Mouse (Mus musculus): ENCODE data around the gene 1700037H04Rik. TPM values are rescaled to one million over a fixed set of nuclear protein-coding genes. Genes with fewer than 3 reads are reported as not detected.

The 1700037H04Rik gene
- polyA plus RNA-seq, 1 experiment from 2014 or later: 110 TPM

DNA sequence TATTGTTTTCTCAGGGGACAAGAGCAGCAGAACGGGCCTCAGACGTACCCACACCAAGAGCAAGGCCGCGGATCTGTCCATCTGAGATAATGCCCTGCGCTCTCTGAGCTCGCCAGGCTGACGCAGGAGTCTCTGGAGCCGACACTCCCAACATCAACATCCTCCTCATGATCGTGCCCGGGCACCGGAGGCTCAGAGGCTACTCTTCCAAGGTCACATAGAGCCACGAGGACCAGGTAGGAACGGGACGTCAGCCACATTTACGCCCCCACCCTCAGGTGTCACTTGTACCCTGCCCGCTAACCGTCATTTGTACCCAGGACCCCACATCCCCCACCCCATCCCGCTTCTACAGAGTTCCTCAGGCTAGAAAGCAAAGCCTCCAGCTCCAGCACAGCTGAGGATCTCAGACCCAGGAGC is 380 bp downstream of the 1700037H04Rik start:
- DNase-seq (ENCODE audit: low spot score): no peak
- H3K9ac ChIP-seq (ENCODE audit: low read length): peak overlapping the region; percentile 74
- H3K4me3 ChIP-seq (ENCODE audit: low read depth, low read length): peak overlapping the region; percentile 73
- peak; percentile 72 for ATAC-seq
- H3K36me3 ChIP-seq (ENCODE audit: control insufficient read depth, insufficient read depth, low read length): 0 out of 2 replicates have a peak, but pooled peaks cover 5% of the 10 kb centered on the region
- H3K4me1 ChIP-seq (ENCODE audit: control insufficient read depth, insufficient read depth, low read length): peaks cover 6% of the 10 kb centered on the region
- no peaks in the 10 kb centered on the region for H3K9me3 ChIP-seq (replicated peaks; ENCODE audit: control insufficient read depth, low read length)
- peak overlapping the region; percentile 70 for H3K27ac ChIP-seq (ENCODE audit: low read depth, low read length)
- H3K4me2 ChIP-seq (ENCODE audit: low read length): peak overlapping the region; percentile 85
- H3K27me3 ChIP-seq (replicated peaks; ENCODE audit: control insufficient read depth, insufficient read depth, low read length): no peaks in the 10 kb centered on the region
- WGBS: 0% methylated on average over 18 of the region's 18 CpGs

GRCm38 (mm10) chr2:131156987-131157386 is 2.9 kb downstream of the 1700037H04Rik start:
- H3K27ac ChIP-seq (ENCODE audit: low read depth, low read length): no peak overlapping the region
- H3K9me3 ChIP-seq (replicated peaks; ENCODE audit: control insufficient read depth, low read length): no peaks in the 10 kb centered on the region
- no peak overlapping the region for H3K4me2 ChIP-seq (ENCODE audit: low read length)
- peaks cover 6% of the 10 kb centered on the region for H3K4me1 ChIP-seq (ENCODE audit: control insufficient read depth, insufficient read depth, low read length)
- no peak overlapping the region for H3K4me3 ChIP-seq (ENCODE audit: low read depth, low read length)
- no peaks in the 10 kb centered on the region for H3K27me3 ChIP-seq (replicated peaks; ENCODE audit: control insufficient read depth, insufficient read depth, low read length)
- H3K9ac ChIP-seq (ENCODE audit: low read length): no peak overlapping the region
- WGBS: 96% methylated on average over 7 of the region's 7 CpGs
- ATAC-seq (no peak), DNase-seq (ENCODE audit: low spot score) (no peak)
- peaks cover 20% of the 10 kb centered on the region for H3K36me3 ChIP-seq (ENCODE audit: control insufficient read depth, insufficient read depth, low read length)

GRCm38 (mm10) chr2:131154036-131154435 is 5.8 kb downstream of the 1700037H04Rik start:
- no peak overlapping the region for H3K9ac ChIP-seq (ENCODE audit: low read length)
- WGBS: 94% methylated on average over 4 of the region's 4 CpGs
- no peak overlapping the region for H3K4me2 ChIP-seq (ENCODE audit: low read length)
- no peak for DNase-seq (ENCODE audit: low spot score)
- peaks cover 41% of the 10 kb centered on the region for H3K36me3 ChIP-seq (ENCODE audit: control insufficient read depth, insufficient read depth, low read length)
- peaks cover 6% of the 10 kb centered on the region for H3K4me1 ChIP-seq (ENCODE audit: control insufficient read depth, insufficient read depth, low read length)
- no peak overlapping the region for H3K27ac ChIP-seq (ENCODE audit: low read depth, low read length)
- no peak overlapping the region for H3K4me3 ChIP-seq (ENCODE audit: low read depth, low read length)
- H3K27me3 ChIP-seq (replicated peaks; ENCODE audit: control insufficient read depth, insufficient read depth, low read length): no peaks in the 10 kb centered on the region
- H3K9me3 ChIP-seq (replicated peaks; ENCODE audit: control insufficient read depth, low read length): no peaks in the 10 kb centered on the region
- no peak for ATAC-seq

- Histone ChIP-seq H3K9ac (ENCODE audit: low read length) (no peak overlapping the region), H3K9me3 (replicated peaks; ENCODE audit: control insufficient read depth, low read length) (no peaks in the 10 kb centered on the region), H3K4me3 (ENCODE audit: low read depth, low read length) (no peak overlapping the region), H3K27ac (ENCODE audit: low read depth, low read length) (no peak overlapping the region), H3K4me1 (ENCODE audit: control insufficient read depth, insufficient read depth, low read length) (no peaks in the 10 kb centered on the region), H3K4me2 (ENCODE audit: low read length) (no peak overlapping the region), H3K36me3 (ENCODE audit: control insufficient read depth, insufficient read depth, low read length) (peaks cover 59% of the 10 kb centered on the region), H3K27me3 (replicated peaks; ENCODE audit: control insufficient read depth, insufficient read depth, low read length) (no peaks in the 10 kb centered on the region)
- WGBS: 95% methylated on average over 7 of the region's 7 CpGs
- no peak for DNase-seq (ENCODE audit: low spot score)
- no peak for ATAC-seq
These were observed 7.6 kb downstream of the 1700037H04Rik start for GRCm38 (mm10) chr2:131152166-131152730.

GRCm38 (mm10) chr2:131149254-131149578 is 10.7 kb downstream of the 1700037H04Rik start:
- no peaks in the 10 kb centered on the region for H3K9me3 ChIP-seq (replicated peaks; ENCODE audit: control insufficient read depth, low read length)
- H3K36me3 ChIP-seq (ENCODE audit: control insufficient read depth, insufficient read depth, low read length): peaks cover 83% of the 10 kb centered on the region
- no peak for DNase-seq (ENCODE audit: low spot score)
- H3K9ac ChIP-seq (ENCODE audit: low read length): no peak overlapping the region
- H3K4me2 ChIP-seq (ENCODE audit: low read length): no peak overlapping the region
- H3K27me3 ChIP-seq (replicated peaks; ENCODE audit: control insufficient read depth, insufficient read depth, low read length): no peaks in the 10 kb centered on the region
- no peak overlapping the region for H3K27ac ChIP-seq (ENCODE audit: low read depth, low read length)
- H3K4me1 ChIP-seq (ENCODE audit: control insufficient read depth, insufficient read depth, low read length): no peaks in the 10 kb centered on the region
- 94% methylated on average over 3 of the region's 3 CpGs for WGBS
- no peak for ATAC-seq
- H3K4me3 ChIP-seq (ENCODE audit: low read depth, low read length): no peak overlapping the region

DNA sequence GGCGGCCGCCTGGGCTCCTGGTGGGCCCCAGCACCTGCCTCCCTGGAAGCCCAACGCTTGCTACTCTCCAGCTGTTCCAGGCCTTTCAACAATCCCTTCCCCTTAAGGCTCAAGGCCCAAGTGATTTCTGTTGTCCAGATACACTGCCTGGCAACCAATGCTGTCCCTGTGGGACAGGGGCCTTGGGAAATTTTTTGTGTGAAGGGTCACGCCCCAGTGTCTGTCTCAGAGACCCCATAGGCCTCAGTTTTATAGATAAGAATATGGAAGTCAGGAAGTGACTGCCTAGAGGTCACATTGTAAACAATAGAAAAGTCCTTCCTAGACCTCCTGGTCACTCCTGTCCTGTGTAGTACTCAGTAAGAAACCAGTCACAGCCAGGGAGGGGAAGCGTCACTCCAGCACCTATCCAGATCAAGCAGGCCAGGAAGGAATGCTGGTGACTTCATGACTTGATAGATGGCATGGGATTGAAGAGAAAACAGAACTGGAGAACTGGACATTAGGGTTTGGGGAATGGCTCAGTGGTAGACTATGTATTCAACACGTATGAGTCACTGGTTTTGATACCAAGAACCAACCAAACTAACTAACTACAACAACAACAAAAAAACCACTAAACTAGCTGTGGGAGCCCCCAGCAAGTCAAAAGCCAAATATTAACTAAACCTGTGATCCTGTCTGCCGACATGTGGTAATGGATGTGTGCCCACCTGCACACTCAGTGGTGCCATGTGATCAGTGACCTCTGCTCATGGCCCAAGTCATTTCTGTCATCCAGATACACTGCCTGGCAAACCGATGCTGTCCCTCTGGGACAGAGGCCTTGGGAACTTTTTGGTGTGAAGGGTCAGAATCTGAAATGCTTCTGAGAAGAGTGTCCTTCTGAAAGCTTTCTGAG is 11.3 kb downstream of the 1700037H04Rik start:
- Histone ChIP-seq H3K4me3 (ENCODE audit: low read depth, low read length) (no peak overlapping the region), H3K36me3 (ENCODE audit: control insufficient read depth, insufficient read depth, low read length) (peaks cover 86% of the 10 kb centered on the region), H3K27me3 (replicated peaks; ENCODE audit: control insufficient read depth, insufficient read depth, low read length) (no peaks in the 10 kb centered on the region), H3K27ac (ENCODE audit: low read depth, low read length) (no peak overlapping the region), H3K9ac (ENCODE audit: low read length) (no peak overlapping the region), H3K4me2 (ENCODE audit: low read length) (no peak overlapping the region), H3K9me3 (replicated peaks; ENCODE audit: control insufficient read depth, low read length) (no peaks in the 10 kb centered on the region), H3K4me1 (ENCODE audit: control insufficient read depth, insufficient read depth, low read length) (no peaks in the 10 kb centered on the region)
- 93% methylated on average over 8 of the region's 8 CpGs for WGBS
- DNase-seq (ENCODE audit: low spot score) (no peak), ATAC-seq (no peak)

DNA sequence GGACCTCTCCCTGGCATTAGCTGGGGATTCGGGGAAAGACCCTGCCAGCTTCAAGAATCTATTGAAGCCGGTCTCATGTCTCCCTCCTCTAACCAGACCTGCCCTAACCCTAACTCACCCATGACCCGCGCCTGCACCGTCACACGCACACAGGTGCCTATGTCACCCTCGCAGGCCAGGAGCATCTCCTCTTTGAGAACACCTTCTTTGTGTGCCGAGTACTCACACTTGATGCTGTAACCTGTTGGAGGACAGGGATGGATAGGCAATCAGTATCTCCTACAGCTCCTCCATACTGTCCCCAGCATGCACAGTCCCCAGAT is 12.9 kb downstream of the 1700037H04Rik start:
- Histone ChIP-seq H3K4me1 (ENCODE audit: control insufficient read depth, insufficient read depth, low read length) (no peaks in the 10 kb centered on the region), H3K4me3 (ENCODE audit: low read depth, low read length) (no peak overlapping the region), H3K9me3 (replicated peaks; ENCODE audit: control insufficient read depth, low read length) (no peaks in the 10 kb centered on the region), H3K4me2 (ENCODE audit: low read length) (no peak overlapping the region), H3K27ac (ENCODE audit: low read depth, low read length) (no peak overlapping the region), H3K36me3 (ENCODE audit: control insufficient read depth, insufficient read depth, low read length) (peaks cover 75% of the 10 kb centered on the region), H3K9ac (ENCODE audit: low read length) (no peak overlapping the region), H3K27me3 (replicated peaks; ENCODE audit: control insufficient read depth, insufficient read depth, low read length) (no peaks in the 10 kb centered on the region)
- 99% methylated on average over 8 of the region's 8 CpGs for WGBS
- DNase-seq (ENCODE audit: low spot score): no peak
- no peak for ATAC-seq

- WGBS: 92% methylated on average over 21 of the region's 21 CpGs
- Histone ChIP-seq H3K4me1 (ENCODE audit: control insufficient read depth, insufficient read depth, low read length) (no peaks in the 10 kb centered on the region), H3K9me3 (replicated peaks; ENCODE audit: control insufficient read depth, low read length) (no peaks in the 10 kb centered on the region), H3K4me2 (ENCODE audit: low read length) (no peak overlapping the region), H3K27ac (ENCODE audit: low read depth, low read length) (no peak overlapping the region), H3K36me3 (ENCODE audit: control insufficient read depth, insufficient read depth, low read length) (peaks cover 69% of the 10 kb centered on the region), H3K27me3 (replicated peaks; ENCODE audit: control insufficient read depth, insufficient read depth, low read length) (no peaks in the 10 kb centered on the region), H3K9ac (ENCODE audit: low read length) (no peak overlapping the region), H3K4me3 (ENCODE audit: low read depth, low read length) (no peak overlapping the region)
- no peak for ATAC-seq
- no peak for DNase-seq (ENCODE audit: low spot score)
These were observed 13.5 kb downstream of the 1700037H04Rik start for GRCm38 (mm10) chr2:131146193-131147042.
